Mouse (Mus musculus): Measurements from ENCODE around the gene Olfr986.

Gene Olfr986

GRCm38 (mm10) chr9:40234233-40235072, 53.7 kb downstream of the Olfr986 start:
- no peak for DNase-seq (ENCODE audit: low read depth, low spot score)

- DNase-seq (ENCODE audit: low read depth, low spot score): no peak
Observed at GRCm38 (mm10) chr9:40235220-40235619, 54.5 kb downstream of the Olfr986 start.

Data from WW6 (cell line).